Mouse (Mus musculus) gastrocnemius, postnatal 36 days (tissue): ENCODE measurements around the gene Ccdc69. TPM values are rescaled to one million over a fixed set of nuclear protein-coding genes. Genes with fewer than 3 reads are reported as not detected.

Experiments used
- DNase-seq, 2 experiments: peaks; one replicate each; pipeline ENCODE4 v3.0.0; 2022
- intact Hi-C: fragments of 180-260 bp; cut with DNase I; formaldehyde crosslinking; loops from one replicate; pipeline ENCODE4 v1.15.1; 2025
- total RNA-seq, 2 experiments: library from RNA; stranded (reverse); gene quantifications; 2 replicates each; pipeline ENCODE4 v1.2.3; 2021

The Ccdc69 gene
- total RNA-seq, 2 experiments from 2014 or later: 3.5 to 4.9 TPM

GRCm38 (mm10) chr11:55016758-55017157, 61.2 kb downstream of the Ccdc69 start:
- DNase-seq: no peak
- intact Hi-C loops: no loop called here

GRCm38 (mm10) chr11:55015831-55016241, 62.1 kb downstream of the Ccdc69 start:
- intact Hi-C loops: no loop called here
- DNase-seq: peak in 1 of 2 experiments; percentile 74

DNA sequence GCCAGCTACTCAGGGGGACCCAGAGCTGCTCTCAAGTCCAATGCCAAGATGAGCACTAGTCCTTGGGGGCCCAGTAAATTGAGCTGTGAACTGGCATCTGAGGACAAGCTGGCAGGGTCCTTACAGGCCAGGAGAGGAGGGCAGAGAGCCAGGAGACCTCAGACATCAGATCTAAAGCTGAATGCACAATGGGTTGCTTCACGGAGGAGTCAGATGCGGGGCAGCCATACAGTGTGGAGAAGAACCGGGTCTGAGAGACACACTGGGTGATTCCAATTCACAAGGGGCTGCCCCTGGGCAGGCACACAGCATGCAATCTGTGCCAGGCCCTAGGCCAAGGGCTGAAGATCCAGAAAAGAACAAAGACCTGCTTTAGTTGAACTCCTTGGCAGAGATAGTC, 62.7 kb downstream of the Ccdc69 start:
- intact Hi-C loops: no loop called here
- no peak for DNase-seq

DNA sequence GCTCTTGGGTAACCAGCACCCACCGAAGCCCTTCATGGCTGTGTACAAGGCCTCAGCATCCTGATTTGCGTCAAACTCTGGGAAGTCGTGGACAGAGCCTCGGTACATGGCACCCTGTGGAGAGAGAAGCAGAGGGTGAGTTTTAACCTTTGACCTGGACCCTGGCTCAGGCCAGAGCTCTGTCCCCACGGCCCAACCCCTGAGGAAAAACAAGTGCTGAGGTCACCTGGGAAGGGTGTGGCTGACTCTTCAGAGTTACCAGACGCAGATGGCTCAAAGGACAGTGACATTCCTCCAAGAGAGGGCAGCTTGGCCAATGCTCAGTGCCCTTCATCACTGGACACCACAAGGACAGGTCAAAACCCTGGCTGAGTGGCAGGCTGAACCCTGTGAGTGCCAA, 64.1 kb downstream of the Ccdc69 start:
- intact Hi-C loops: no loop called here

DNA sequence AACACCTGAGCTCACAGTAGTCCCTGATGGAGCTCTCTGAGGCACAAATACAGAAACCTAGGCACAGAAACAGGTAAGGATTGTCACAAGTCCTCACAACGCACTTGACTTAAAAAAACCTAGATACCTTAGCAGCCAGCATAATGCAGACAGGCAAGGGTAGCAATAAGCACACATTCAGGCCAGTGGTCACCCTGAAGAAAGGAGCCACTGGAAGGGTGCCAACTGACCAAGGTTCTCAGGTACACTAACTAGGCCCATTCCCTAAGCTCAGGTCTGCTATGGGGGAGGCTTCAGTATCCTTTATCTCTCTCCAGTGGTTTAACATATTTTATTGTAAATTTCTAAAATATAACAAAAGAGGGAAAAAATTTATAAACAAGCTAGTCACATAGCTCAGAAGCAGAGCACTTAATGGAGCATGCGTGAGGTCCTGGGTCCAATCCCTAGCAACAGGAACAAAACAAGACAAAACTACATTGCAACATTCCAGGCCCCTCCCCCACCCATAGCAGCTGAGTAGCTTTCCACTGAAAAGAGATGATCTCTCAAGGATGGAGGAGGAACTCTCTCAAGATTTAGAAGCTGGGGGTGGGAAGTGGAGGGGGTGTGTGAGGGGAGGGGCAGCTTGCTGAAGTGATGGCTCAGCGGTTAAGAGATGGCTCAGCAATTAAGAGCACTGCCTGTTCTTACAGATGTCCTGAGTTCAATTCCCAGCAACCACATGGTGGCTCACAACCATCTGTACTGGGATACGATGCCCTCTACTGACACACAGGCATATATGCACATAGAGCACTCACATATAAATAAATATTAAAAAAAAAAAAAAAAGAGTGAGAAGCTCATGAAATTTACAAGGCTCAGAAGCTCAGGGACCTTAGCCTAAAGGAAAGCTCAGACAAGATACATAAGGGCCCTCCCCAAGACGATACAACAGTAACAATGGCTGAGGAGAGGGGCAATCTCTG, 65.1 kb downstream of the Ccdc69 start:
- DNase-seq: peak in 1 of 2 experiments; percentile 50
- intact Hi-C loops: no loop called here

More for the DNA sequence above, 64.1 kb downstream of the Ccdc69 start:
- DNase-seq: no peak

GRCm38 (mm10) chr11:55011440-55011839, 66.5 kb downstream of the Ccdc69 start:
- DNase-seq: no peak
- intact Hi-C loops: no loop called here

DNA sequence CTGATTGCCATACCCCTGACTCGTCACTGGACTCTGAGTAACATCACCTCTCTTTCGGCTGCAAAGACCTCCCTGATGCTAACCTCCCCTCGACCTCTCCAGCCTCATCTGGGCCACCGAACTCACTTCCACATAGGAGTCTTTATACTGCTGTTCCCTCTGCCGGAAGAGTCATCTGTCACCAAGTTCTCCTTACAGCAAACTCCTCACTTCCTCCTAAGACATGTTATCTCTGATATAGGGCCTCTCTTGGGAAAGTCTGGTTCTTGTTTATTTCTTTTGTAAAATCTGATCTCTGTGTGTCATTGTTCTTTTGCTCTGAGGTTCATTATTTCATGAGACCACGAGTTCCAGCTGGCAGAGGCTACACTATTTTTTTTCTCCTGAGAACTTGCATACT, 69.7 kb downstream of the Ccdc69 start:
- DNase-seq: no peak
- intact Hi-C loops: no loop called here

DNA sequence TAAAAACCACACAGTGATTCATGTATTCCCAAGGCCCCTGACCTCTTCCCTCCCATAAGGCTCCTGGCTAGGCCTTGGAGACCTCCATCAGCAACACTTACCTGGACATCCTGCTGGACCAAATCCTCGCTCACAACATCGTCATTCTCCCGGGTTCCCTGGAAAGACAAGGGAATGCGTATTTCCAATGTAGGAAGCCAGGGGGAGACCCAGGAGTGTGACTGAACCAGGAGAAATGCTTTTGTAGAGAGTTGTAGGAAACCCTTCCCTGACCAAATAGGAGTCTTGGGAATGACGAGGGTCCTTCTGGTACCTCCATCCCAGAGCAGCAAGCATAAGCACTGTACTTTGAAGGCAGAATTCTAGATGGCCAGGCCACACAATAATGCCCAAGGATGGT, 72.2 kb downstream of the Ccdc69 start:
- intact Hi-C loops: no loop called here

GRCm38 (mm10) chr11:55004970-55005502, 72.9 kb downstream of the Ccdc69 start:
- intact Hi-C loops: no loop called here
- no peak for DNase-seq

More for the DNA sequence above, 72.2 kb downstream of the Ccdc69 start:
- DNase-seq: no peak

Other genes with a start within 250 kb of the Ccdc69 start
- gene Lyrm7, start 217.2 kb downstream of the Ccdc69 start, total RNA-seq: 10 to 100 TPM; 16.8 to 24.0 TPM
- gene Hint1, start 211.7 kb downstream of the Ccdc69 start, total RNA-seq: 100 to 1,000 TPM; 161 to 192 TPM
- 10 to 100 TPM; 27.6 to 44.7 TPM for gene Gpx3, start 175.7 kb downstream of the Ccdc69 start, total RNA-seq
- 10 to 100 TPM; 29.7 to 32.3 TPM for gene Tnip1, start 115.2 kb downstream of the Ccdc69 start, total RNA-seq
- 100 to 1,000 TPM; 168 to 176 TPM for gene Anxa6, start 44.7 kb downstream of the Ccdc69 start, total RNA-seq
- gene Gm2a, start 20.0 kb upstream of the Ccdc69 start, total RNA-seq: 1 to 10 TPM; 7.0 to 7.2 TPM
- gene Slc36a3, start 73.6 kb upstream of the Ccdc69 start, total RNA-seq: not detected
- gene Slc36a2, start 106.9 kb upstream of the Ccdc69 start, total RNA-seq: 1 to 10 TPM in 1 of 2 experiments, under 1 TPM in 1; 0.59 to 1.5 TPM
- 1 to 10 TPM; 5.5 to 5.7 TPM for gene Slc36a1, start 126.2 kb upstream of the Ccdc69 start, total RNA-seq